Mouse (Mus musculus) midbrain, embryonic 11.5 days (tissue): ENCODE measurements around the gene Tor1b. TPM values are rescaled to one million over a fixed set of nuclear protein-coding genes. Genes with fewer than 3 reads are reported as not detected.
"Not testable (repeated sequence)": the region's sequence is repeated elsewhere in the genome, so short reads cannot be mapped to it uniquely, and the experiment has no call there.

Experiments used
- ATAC-seq: fragments of 200-750 bp; cut with Nextera tagmentation; 2 replicates; pipeline ENCODE4 v1.8.0; 2017; ENCODE audit warnings: moderate TSS enrichment, moderate library complexity; ENCODE audit not compliant: low FRiP score
- DNase-seq: peaks from one replicate; pipeline ENCODE4 v3.0.0; 2015; ENCODE audit warnings: low spot score; ENCODE audit errors: missing footprints
- H3K27ac ChIP-seq: fragments of 300-500 bp; sonication (generic); 2 replicates; pipeline ENCODE4 v1.5.1; 2014; ENCODE audit warnings: low read depth, low read length
- H3K27me3 ChIP-seq: fragments of 300-500 bp; sonication (generic); 2 replicates; pipeline ENCODE4 v1.6.1; 2014; ENCODE audit warnings: mild to moderate bottlenecking, low read length, moderate library complexity, mixed read lengths; ENCODE audit not compliant: control insufficient read depth, insufficient read depth
- H3K36me3 ChIP-seq: fragments of 300-500 bp; sonication (generic); 2 replicates; pipeline ENCODE4 v1.6.1; 2014; ENCODE audit warnings: mild to moderate bottlenecking, low read length, moderate library complexity, mixed read lengths; ENCODE audit not compliant: control insufficient read depth, insufficient read depth
- H3K4me1 ChIP-seq: fragments of 300-500 bp; sonication (generic); 2 replicates; pipeline ENCODE4 v1.6.1; 2014; ENCODE audit warnings: low read length; ENCODE audit not compliant: control insufficient read depth, insufficient read depth
- H3K4me2 ChIP-seq: fragments of 300-500 bp; sonication (generic); 2 replicates; pipeline ENCODE4 v1.6.1; 2014; ENCODE audit warnings: mild to moderate bottlenecking, moderate library complexity
- H3K4me3 ChIP-seq: fragments of 300-500 bp; sonication (generic); 2 replicates; pipeline ENCODE4 v1.5.1; 2014; ENCODE audit warnings: low read depth, low read length
- H3K9ac ChIP-seq: fragments of 300-500 bp; sonication (generic); 2 replicates; pipeline ENCODE4 v1.6.1; 2014; ENCODE audit warnings: low read length
- H3K9me3 ChIP-seq: fragments of 300-500 bp; sonication (generic); 2 replicates; pipeline ENCODE4 v1.6.1; 2016; ENCODE audit warnings: low read length; ENCODE audit not compliant: control insufficient read depth
- WGBS: fragments of 180-500 bp; shearing (Covaris S2); extraction: QIAGEN DNeasy Blood & Tissue Kit; methylation state at CpG from one replicate; pipeline ENCODE4 v1.1.7; 2014; 5-methylcytosine and 5-hydroxymethylcytosine counted together
- polyA plus RNA-seq: library from polyadenylated mRNA; unstranded; fragments of >200 nt; fragmentation: Nextera tagmentation; extraction: Ambion mirVana; gene quantifications from 2 replicates; pipeline ENCODE4 v1.2.1, GENCODE M21; 2014

The Tor1b gene
- polyA plus RNA-seq, 1 experiment from 2014 or later = 19.3 TPM

- Histone ChIP-seq H3K9ac (no peak overlapping the region), H3K4me3 (no peak overlapping the region), H3K36me3 (no peaks in the 10 kb centered on the region), H3K4me2 (no peak overlapping the region), H3K27ac (no peak overlapping the region), H3K27me3 (no peaks in the 10 kb centered on the region; the same call in none of the 2 replicates), H3K4me1 (peaks cover 5% of the 10 kb centered on the region; the same call in 1 of the 2 replicates), H3K9me3 (no peaks in the 10 kb centered on the region)
- no peak for ATAC-seq
- 24% methylated on average over 14 of the region's 14 CpGs for WGBS
- DNase-seq = peak; percentile 98
These were observed 24.7 kb upstream of the Tor1b start for GRCm38 (mm10) chr2:30927844-30928628.

- Histone ChIP-seq H3K27me3 (no peaks in the 10 kb centered on the region; the same call in none of the 2 replicates), H3K9me3 (no peaks in the 10 kb centered on the region), H3K4me1 (peaks cover 5% of the 10 kb centered on the region; the same call in 1 of the 2 replicates), H3K4me3 (no peak overlapping the region), H3K9ac (peak overlapping the region; percentile 1; the same call in 1 of the 2 replicates), H3K36me3 (no peaks in the 10 kb centered on the region), H3K27ac (no peak overlapping the region), H3K4me2 (peak overlapping the region; percentile 40)
- DNase-seq (no peak), ATAC-seq (no peak)
- WGBS = 30% methylated on average over 12 of the region's 12 CpGs
These were observed 23.8 kb upstream of the Tor1b start for GRCm38 (mm10) chr2:30928893-30929482.

DNA sequence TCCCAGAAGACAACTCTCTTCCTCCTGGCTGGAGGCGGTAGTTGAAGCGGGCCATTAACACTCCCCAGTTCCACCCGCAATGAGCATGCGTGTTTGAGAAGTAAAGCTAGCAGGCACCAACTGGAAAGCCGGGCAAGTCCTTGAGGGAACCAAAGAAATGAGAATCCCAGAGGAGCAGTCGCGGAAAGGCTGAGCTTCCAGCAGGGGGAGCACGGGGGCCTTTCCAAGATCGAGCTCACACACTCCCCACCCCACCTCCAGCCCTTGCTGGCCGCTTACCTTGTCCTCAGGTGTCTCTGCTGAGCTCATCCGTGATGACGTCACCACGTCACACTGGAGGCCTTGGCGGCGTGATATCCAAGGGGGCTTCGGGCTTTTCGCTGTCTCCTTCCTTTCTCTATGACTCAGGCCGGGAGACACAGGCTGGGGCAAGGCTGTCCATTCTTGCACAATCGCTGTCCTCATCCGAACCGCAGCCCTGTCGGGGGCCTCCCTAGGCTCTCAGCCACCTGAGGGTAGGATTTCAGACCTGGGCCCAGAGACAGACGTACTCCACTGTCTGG is 23.2 kb upstream of the Tor1b start, which contains the start of gene Ptges:
Gene Ptges (minus strand): TSS at position 381 of the 563 bp plus-strand sequence.
- ATAC-seq (peak; percentile 48; the same call in 1 of the 2 replicates), DNase-seq (peak; percentile 94)
- H3K27ac ChIP-seq = no peak within 1 kb of the TSS
- 3% methylated on average over 23 of the region's 23 CpGs for WGBS
- peaks cover 5% of the 10 kb centered on the region; the same call in 1 of the 2 replicates for H3K4me1 ChIP-seq
- H3K9me3 ChIP-seq = no peaks in the 10 kb centered on the region
- H3K4me2 ChIP-seq = peak within 1 kb of the TSS; percentile 40
- H3K36me3 ChIP-seq = no peaks in the 10 kb centered on the region
- H3K27me3 ChIP-seq = no peaks in the 10 kb centered on the region; the same call in none of the 2 replicates
- peak within 1 kb of the TSS; percentile 1; the same call in 1 of the 2 replicates for H3K9ac ChIP-seq
- no peak within 1 kb of the TSS for H3K4me3 ChIP-seq

DNA sequence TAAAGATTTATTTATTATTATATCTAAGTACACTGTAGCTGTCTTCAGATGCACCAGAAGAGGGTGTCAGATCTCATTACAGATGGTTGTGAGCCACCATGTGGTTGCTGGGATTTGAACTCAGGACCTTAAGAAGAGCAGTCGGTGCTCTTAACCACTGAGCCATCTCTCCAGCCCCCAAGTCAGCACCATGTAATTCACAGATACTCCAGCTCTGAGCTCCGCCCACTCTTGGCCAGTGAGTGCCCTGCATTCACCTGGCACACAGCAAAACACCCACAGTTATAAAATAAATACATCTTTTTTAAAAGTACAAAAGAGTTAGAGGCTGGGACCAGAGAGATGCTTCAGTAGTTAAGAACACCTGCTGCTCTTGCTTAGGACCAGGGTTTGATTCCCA is 21.9 kb upstream of the Tor1b start:
- H3K9ac ChIP-seq, ATAC-seq, H3K4me1 ChIP-seq, H3K27me3 ChIP-seq, H3K4me3 ChIP-seq, H3K4me2 ChIP-seq, H3K9me3 ChIP-seq, H3K27ac ChIP-seq, H3K36me3 ChIP-seq, DNase-seq: not testable (repeated sequence)
- 82% methylated on average over 2 of the region's 2 CpGs for WGBS

DNA sequence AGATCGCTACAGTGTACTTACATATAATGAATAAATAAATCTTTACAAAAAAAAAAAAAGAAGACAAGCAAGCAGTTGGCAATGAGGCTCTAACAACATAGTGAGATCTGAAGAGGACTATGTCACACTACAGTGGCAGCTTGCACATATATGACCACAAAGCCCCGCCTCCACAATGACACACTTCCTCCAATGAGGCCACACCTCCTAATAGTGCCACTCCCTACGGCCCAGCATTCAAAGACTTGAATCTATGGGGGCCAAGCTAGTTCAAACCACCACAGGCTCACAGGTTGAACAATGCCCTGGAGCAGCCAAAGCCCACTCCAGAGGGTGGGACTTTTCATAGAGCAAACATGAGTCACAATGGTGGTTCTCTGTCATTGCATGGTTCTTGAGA is 20.8 kb upstream of the Tor1b start:
- ATAC-seq = no peak
- WGBS = 86% methylated on average over 3 of the region's 3 CpGs
- Histone ChIP-seq H3K4me2 (no peak overlapping the region), H3K9me3 (no peaks in the 10 kb centered on the region), H3K4me3 (no peak overlapping the region), H3K27ac (no peak overlapping the region), H3K27me3 (no peaks in the 10 kb centered on the region; the same call in none of the 2 replicates), H3K36me3 (no peaks in the 10 kb centered on the region), H3K4me1 (peaks cover 5% of the 10 kb centered on the region; the same call in 1 of the 2 replicates), H3K9ac (no peak overlapping the region)
- no peak for DNase-seq

DNA sequence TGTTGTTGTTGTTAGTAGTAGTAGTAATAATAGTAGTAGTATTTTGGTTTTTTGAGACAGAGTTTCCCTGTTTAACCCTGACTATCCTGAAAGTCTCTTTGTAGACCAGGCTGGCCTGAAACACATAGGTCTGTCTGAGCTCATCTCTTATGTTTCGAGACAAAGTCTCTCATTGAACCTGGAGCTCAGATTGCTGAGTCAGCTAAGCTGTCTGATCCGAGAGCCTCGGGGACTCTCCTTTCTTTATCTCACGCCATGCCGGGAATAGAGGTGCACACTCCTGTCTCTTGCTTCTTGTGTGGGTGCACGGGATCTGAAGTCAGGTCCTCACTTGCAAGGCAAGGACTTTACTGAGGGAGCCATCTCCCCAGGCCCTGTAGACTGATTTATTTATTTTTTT is 19.7 kb upstream of the Tor1b start:
- 54% methylated on average over 6 of the region's 6 CpGs for WGBS
- no peak overlapping the region for H3K9ac ChIP-seq
- no peak for DNase-seq

DNA sequence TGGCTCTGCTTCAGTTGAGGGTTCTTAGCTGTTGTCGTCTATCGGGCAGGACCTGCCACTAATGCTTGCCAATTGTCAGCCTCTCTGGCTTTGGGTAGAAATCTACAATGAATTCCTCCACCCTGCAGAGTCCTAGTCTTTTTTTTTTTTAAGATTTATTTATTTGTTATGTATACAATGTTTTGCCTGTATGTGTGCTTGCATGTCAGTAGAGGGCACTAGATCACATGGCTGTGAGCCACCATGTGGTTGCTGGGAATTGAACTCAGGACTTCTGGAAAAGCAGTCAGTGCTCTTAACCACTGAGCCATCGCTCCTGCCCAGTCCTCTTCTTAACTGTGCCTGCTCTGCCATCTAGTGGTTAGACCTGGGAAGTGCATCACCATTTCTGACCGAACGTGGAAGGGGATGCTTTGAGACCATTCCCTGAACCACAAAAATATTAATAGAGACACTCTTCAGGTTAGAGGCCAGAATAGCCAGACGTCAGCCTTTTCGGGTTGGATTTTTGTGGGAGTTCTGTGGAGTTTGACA is 18.8 kb upstream of the Tor1b start:
- Histone ChIP-seq H3K9ac (no peak overlapping the region), H3K27me3 (no peaks in the 10 kb centered on the region; the same call in none of the 2 replicates), H3K4me2 (no peak overlapping the region), H3K4me1 (peaks cover 5% of the 10 kb centered on the region; the same call in 1 of the 2 replicates), H3K27ac (no peak overlapping the region), H3K9me3 (no peaks in the 10 kb centered on the region), H3K36me3 (no peaks in the 10 kb centered on the region), H3K4me3 (no peak overlapping the region)
- DNase-seq (peak; percentile 99), ATAC-seq (no peak)
- 25% methylated on average over 7 of the region's 7 CpGs for WGBS

More for the DNA sequence above, 19.7 kb upstream of the Tor1b start:
- Histone ChIP-seq H3K9me3 (no peaks in the 10 kb centered on the region), H3K36me3 (no peaks in the 10 kb centered on the region), H3K4me3 (no peak overlapping the region), H3K4me2 (no peak overlapping the region), H3K27me3 (no peaks in the 10 kb centered on the region; the same call in none of the 2 replicates), H3K27ac (no peak overlapping the region), H3K4me1 (peaks cover 5% of the 10 kb centered on the region; the same call in 1 of the 2 replicates)
- ATAC-seq = no peak

GRCm38 (mm10) chr2:30936808-30937207 is 16.0 kb upstream of the Tor1b start:
- no peak for ATAC-seq
- Histone ChIP-seq H3K4me2 (no peak overlapping the region), H3K9ac (no peak overlapping the region), H3K4me3 (no peak overlapping the region), H3K4me1 (no peaks in the 10 kb centered on the region), H3K27me3 (no peaks in the 10 kb centered on the region; the same call in 1 of the 2 replicates), H3K36me3 (no peaks in the 10 kb centered on the region), H3K27ac (no peak overlapping the region), H3K9me3 (no peaks in the 10 kb centered on the region)
- no peak for DNase-seq
- WGBS = 82% methylated on average over 3 of the region's 3 CpGs
